Mouse (Mus musculus): Measurements from ENCODE around the gene Mbd3.

DNA sequence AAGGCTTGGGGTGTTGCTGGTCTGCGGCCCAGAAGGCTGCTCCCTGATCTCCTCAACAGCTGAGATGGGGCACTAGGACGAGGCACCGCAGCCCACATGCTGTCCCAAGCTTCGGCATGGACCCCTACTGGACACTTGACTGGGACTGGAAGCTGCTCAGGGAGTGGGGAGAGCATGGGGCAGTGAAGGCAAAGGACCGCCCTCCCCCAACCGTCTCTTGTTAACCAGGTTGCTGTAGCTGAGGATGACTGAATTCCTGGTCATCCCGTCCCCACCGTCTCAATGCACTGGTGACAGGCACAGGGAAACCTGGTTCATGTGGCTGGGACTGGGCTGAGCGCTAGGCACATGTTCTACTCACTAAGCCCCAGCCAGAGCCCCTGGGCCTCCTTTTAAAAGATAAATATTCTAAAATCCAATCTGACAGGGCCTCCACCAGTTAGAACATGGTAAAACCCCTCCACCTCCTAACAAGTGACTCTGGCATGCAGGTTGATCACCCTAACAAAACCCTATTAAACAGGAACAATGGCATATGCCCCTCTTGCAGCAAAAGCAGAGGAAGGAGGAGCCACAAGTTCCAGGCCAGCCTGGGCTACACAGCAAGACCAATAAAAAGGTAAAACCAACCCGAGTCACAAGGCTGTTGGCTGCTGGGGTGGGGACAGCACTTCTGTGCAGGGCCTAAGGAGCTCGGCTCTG is 2.4 kb downstream of the Mbd3 start:
- no peak for TF ChIP-seq POLR2A (IDR thresholded peaks at IDR 0.05; ENCODE audit: low read depth, low read length)
- TF ChIP-seq CTCF (IDR thresholded peaks at IDR 0.05; ENCODE audit: extremely low read depth, insufficient read length, insufficient replicate concordance, low read depth, low read length) = no peak
